In genomic region chr2:72620182-72620652, GRCm38 (mm10) we compare ENCODE assay signal across 8 mouse cellular contexts.
DNase-seq lines count a peak whose midpoint lies in the region; ATAC-seq lines count a peak whose summit lies in the region.

No protein-coding gene starts in this region.

- H3K4me1 ChIP-seq in liver, embryonic 11.5 days (replicated peaks; ENCODE audit: control insufficient read depth, insufficient read depth, low read length): peaks cover 2% of the 10 kb centered on the region; the same call in 1 of the 2 replicates
- peaks cover 13% of the 10 kb centered on the region for H3K4me1 ChIP-seq in forebrain, embryonic 15.5 days
- H3K4me1 ChIP-seq in limb, embryonic 13.5 days: peaks cover 14% of the 10 kb centered on the region
- H3K4me1 ChIP-seq in neural tube, embryonic 15.5 days: peaks cover 7% of the 10 kb centered on the region; the same call in 1 of the 2 replicates

- no peak overlapping the region for H3K9ac ChIP-seq in liver, embryonic 11.5 days (ENCODE audit: low read depth, low read length)
- H3K9ac ChIP-seq in forebrain, embryonic 15.5 days (replicated peaks): no peak overlapping the region
- peak overlapping the region; percentile 51 for H3K9ac ChIP-seq in limb, embryonic 13.5 days
- H3K9ac ChIP-seq in neural tube, embryonic 15.5 days (replicated peaks): no peak overlapping the region

- no peak for ATAC-seq in liver, embryonic 11.5 days (replicated peaks; ENCODE audit: low FRiP score)
- ATAC-seq in forebrain, embryonic 15.5 days (replicated peaks): no peak
- ATAC-seq in limb, embryonic 13.5 days (ENCODE audit: low FRiP score, low read depth): no peak; the same call in 1 of the 2 replicates
- ATAC-seq in neural tube, embryonic 15.5 days (ENCODE audit: low FRiP score): no peak

- DNase-seq in liver, embryonic 11.5 days (ENCODE audit: low spot score): no peak
- DNase-seq in liver: no peak
- no peak for DNase-seq in c-Kit-positive CD71-positive TER-119-positive erythroid progenitor cells, embryonic 14.5 days (ENCODE audit: low spot score)
- no peak for DNase-seq in right cerebral cortex, postnatal 25 days
- DNase-seq in kidney, adult 9 months: no peak

- WGBS in liver, embryonic 11.5 days: 8% methylated on average over 9 of the region's 9 CpGs
- 3% methylated on average over 9 of the region's 9 CpGs for WGBS in forebrain, embryonic 15.5 days
- WGBS in limb, embryonic 13.5 days: 4% methylated on average over 9 of the region's 9 CpGs
- 3% methylated on average over 9 of the region's 9 CpGs for WGBS in neural tube, embryonic 15.5 days

- H3K9me3 ChIP-seq in liver, embryonic 11.5 days (ENCODE audit: control insufficient read depth, low read length): no peaks in the 10 kb centered on the region
- no peaks in the 10 kb centered on the region for H3K9me3 ChIP-seq in forebrain, embryonic 15.5 days
- no peaks in the 10 kb centered on the region for H3K9me3 ChIP-seq in limb, embryonic 13.5 days
- H3K9me3 ChIP-seq in neural tube, embryonic 15.5 days (replicated peaks): no peaks in the 10 kb centered on the region

- peak overlapping the region; percentile 49 for H3K4me2 ChIP-seq in liver, embryonic 11.5 days
- H3K4me2 ChIP-seq in forebrain, embryonic 15.5 days (replicated peaks): peak overlapping the region; percentile 23
- peak overlapping the region; percentile 58 for H3K4me2 ChIP-seq in limb, embryonic 13.5 days (replicated peaks)
- H3K4me2 ChIP-seq in neural tube, embryonic 15.5 days: peak overlapping the region; percentile 42

- no peaks in the 10 kb centered on the region for H3K36me3 ChIP-seq in liver, embryonic 11.5 days (ENCODE audit: control insufficient read depth, insufficient read depth, low read length)
- no peaks in the 10 kb centered on the region for H3K36me3 ChIP-seq in forebrain, embryonic 15.5 days
- no peaks in the 10 kb centered on the region for H3K36me3 ChIP-seq in limb, embryonic 13.5 days
- H3K36me3 ChIP-seq in neural tube, embryonic 15.5 days: no peaks in the 10 kb centered on the region

- H3K4me3 ChIP-seq in liver, embryonic 11.5 days (ENCODE audit: low read depth, low read length): peak overlapping the region; percentile 20; the same call in 1 of the 2 replicates
- H3K4me3 ChIP-seq in forebrain, embryonic 15.5 days: no peak overlapping the region
- peak overlapping the region; percentile 33 for H3K4me3 ChIP-seq in limb, embryonic 13.5 days
- peak overlapping the region; percentile 16 for H3K4me3 ChIP-seq in neural tube, embryonic 15.5 days (replicated peaks)

- H3K27me3 ChIP-seq in liver, embryonic 11.5 days (replicated peaks; ENCODE audit: control insufficient read depth, insufficient read depth, low read length): 0 out of 2 replicates have a peak, but pooled peaks cover 3% of the 10 kb centered on the region
- no peaks in the 10 kb centered on the region for H3K27me3 ChIP-seq in forebrain, embryonic 15.5 days
- H3K27me3 ChIP-seq in limb, embryonic 13.5 days: no peaks in the 10 kb centered on the region
- H3K27me3 ChIP-seq in neural tube, embryonic 15.5 days (replicated peaks): no peaks in the 10 kb centered on the region

- H3K27ac ChIP-seq in liver, embryonic 11.5 days (ENCODE audit: low read depth, low read length): no peak overlapping the region
- H3K27ac ChIP-seq in forebrain, embryonic 15.5 days (replicated peaks): no peak overlapping the region
- peak overlapping the region; percentile 15; the same call in 1 of the 2 replicates for H3K27ac ChIP-seq in limb, embryonic 13.5 days
- no peak overlapping the region for H3K27ac ChIP-seq in neural tube, embryonic 15.5 days (replicated peaks)
